Mouse (Mus musculus) small intestine, adult 2 months (tissue): ENCODE results near the gene Rab6b.

Experiments
- CTCF ChIP-seq: fragments of 200-500 bp; IDR thresholded peaks from 2 replicates; pipeline ENCODE4 v1.5.1; 2012; ENCODE audit warnings: low read depth, mild to moderate bottlenecking, control low read depth, inconsistent platforms, low read length, moderate library complexity, mixed read lengths; ENCODE audit not compliant: insufficient replicate concordance, insufficient read length; ENCODE audit errors: extremely low read depth
- POLR2A ChIP-seq: fragments of 200-500 bp; IDR thresholded peaks from 2 replicates; pipeline ENCODE4 v1.6.1; 2012; ENCODE audit warnings: low read depth, mild to moderate bottlenecking, control low read depth, inconsistent platforms, low read length, moderate library complexity

- TF ChIP-seq CTCF (no peak), POLR2A (no peak)
Measured at GRCm38 (mm10) chr9:103180303-103180702, 68.7 kb downstream of the Rab6b start.
